Comparison of ENCODE assay signal across 8 mouse cellular contexts in genomic region chr3:96564633-96565032, GRCm38 (mm10). TPM values are rescaled to one million over a fixed set of nuclear protein-coding genes. Genes with fewer than 3 reads are reported as not detected.
DNase-seq lines count a peak whose midpoint lies in the region; ATAC-seq and TF ChIP-seq lines count a peak whose summit lies in the region.

No protein-coding gene starts in this region.

- peak overlapping the region; percentile 47; the same call in 1 of the 2 replicates for H3K27ac ChIP-seq in ES-E14 (ENCODE audit: insufficient read depth, low read depth, low read length, poor library complexity, severe bottlenecking)
- H3K27ac ChIP-seq in liver, embryonic 13.5 days = peak overlapping the region; percentile 66
- H3K27ac ChIP-seq in stomach, embryonic 14.5 days (ENCODE audit: low read length) = peak overlapping the region; percentile 72

- H3K9me3 ChIP-seq in ES-E14 (ENCODE audit: control insufficient read depth, insufficient read depth, low read depth, low read length) = no peaks in the 10 kb centered on the region
- H3K9me3 ChIP-seq in liver, embryonic 13.5 days (replicated peaks) = no peaks in the 10 kb centered on the region
- H3K9me3 ChIP-seq in stomach, embryonic 14.5 days (ENCODE audit: control insufficient read depth, low read depth, low read length) = no peaks in the 10 kb centered on the region

- peak overlapping the region; percentile 1; the same call in 1 of the 2 replicates for H3K9ac ChIP-seq in ES-E14 (ENCODE audit: insufficient read depth, low read depth, low read length, poor library complexity, severe bottlenecking)
- peak overlapping the region; percentile 40 for H3K9ac ChIP-seq in liver, embryonic 13.5 days
- H3K9ac ChIP-seq in stomach, embryonic 14.5 days (replicated peaks; ENCODE audit: low read depth, low read length) = no peak overlapping the region

- H3K4me1 ChIP-seq in ES-E14 (ENCODE audit: control insufficient read depth in 2 of 2, insufficient read depth in 2 of 2, low read length in 2 of 2, poor library complexity in 1 of 2) = peaks cover 12 to 25% of the 10 kb centered on the region in 2 experiments
- H3K4me1 ChIP-seq in liver, embryonic 13.5 days (replicated peaks) = peaks cover 72% of the 10 kb centered on the region
- peaks cover 37% of the 10 kb centered on the region for H3K4me1 ChIP-seq in stomach, embryonic 14.5 days (ENCODE audit: control insufficient read depth, insufficient read depth, low read length)

- 14% methylated on average over 7 of the region's 7 CpGs for WGBS in liver, embryonic 13.5 days (ENCODE audit: insufficient replicate concordance)
- WGBS in stomach, embryonic 14.5 days = 47% methylated on average over 7 of the region's 7 CpGs

- in situ Hi-C loops in ES-E14 (cut with MboI; ENCODE audit: low sequenced_read_pairs in 2 of 2, unreplicated experiment in 2 of 2) = no loop called here

- no peak overlapping the region for H3K4me3 ChIP-seq in ES-E14 (ENCODE audit: insufficient read depth in 1 of 2, low read depth in 1 of 2, low read length in 2 of 2, poor library complexity in 1 of 2, severe bottlenecking in 1 of 2)
- H3K4me3 ChIP-seq in liver, embryonic 13.5 days (replicated peaks) = no peak overlapping the region
- no peak overlapping the region for H3K4me3 ChIP-seq in stomach, embryonic 14.5 days (ENCODE audit: low read depth, low read length)

- H3K4me2 ChIP-seq in liver, embryonic 13.5 days = peak overlapping the region; percentile 40
- no peak overlapping the region for H3K4me2 ChIP-seq in stomach, embryonic 14.5 days (replicated peaks; ENCODE audit: low read depth, low read length)

- peak; percentile 56 for DNase-seq in adrenal gland, adult 2 months
- no peak for DNase-seq in adrenal gland, postnatal 25 days
- no peak for DNase-seq in ES-E14 (ENCODE audit: low read depth, low spot score)
- DNase-seq in liver, embryonic 13.5 days = no peak
- DNase-seq in embryo, embryonic 10.5 days (ENCODE audit: low spot score) = no peak
- no peak for DNase-seq in Muller cell, postnatal 12 days (ENCODE audit: inconsistent ontology term)

- no peaks in the 10 kb centered on the region for H3K27me3 ChIP-seq in liver, embryonic 13.5 days
- no peaks in the 10 kb centered on the region for H3K27me3 ChIP-seq in stomach, embryonic 14.5 days (ENCODE audit: control insufficient read depth, insufficient read depth, low read length)

- peaks cover 20% of the 10 kb centered on the region for H3K36me3 ChIP-seq in ES-E14 (ENCODE audit: control insufficient read depth, insufficient read depth, low read length, poor library complexity, severe bottlenecking)
- peaks cover 19% of the 10 kb centered on the region for H3K36me3 ChIP-seq in liver, embryonic 13.5 days
- peaks cover 18% of the 10 kb centered on the region for H3K36me3 ChIP-seq in stomach, embryonic 14.5 days (ENCODE audit: control insufficient read depth, insufficient read depth, low read length)

- peak; percentile 79 to 91 for ATAC-seq in hematopoietic stem cell, adult 5-6 weeks (replicated peaks in 1 of 2; ENCODE audit: insufficient read depth in 1 of 2, low FRiP score in 2 of 2, low TSS enrichment in 1 of 2, low read depth in 1 of 2, poor library complexity in 2 of 2, severe bottlenecking in 2 of 2)
- peak; percentile 55; the same call in 1 of the 2 replicates for ATAC-seq in liver, embryonic 13.5 days (ENCODE audit: low read depth)
- ATAC-seq in stomach, embryonic 14.5 days (ENCODE audit: insufficient number of reproducible peaks, insufficient read depth, low FRiP score, low read depth) = 0 out of 2 replicates have a peak, but pooled peaks have one; percentile 4

TF ChIP-seq in ES-E14, 5 proteins besides CTCF, POLR2A, EP300 and RAD21:
- TF ChIP-seq HCFC1 (IDR thresholded peaks at IDR 0.05; ENCODE audit: borderline replicate concordance, insufficient read depth, low read length) (no peak), ZNF384 (IDR thresholded peaks at IDR 0.05; ENCODE audit: low read depth, low read length) (no peak), CHD2 (IDR thresholded peaks at IDR 0.05; ENCODE audit: low read depth, low read length) (no peak), MAFK (IDR thresholded peaks at IDR 0.05; ENCODE audit: insufficient read depth, low read depth, low read length) (no peak), ZC3H11A (IDR thresholded peaks at IDR 0.05; ENCODE audit: borderline replicate concordance, low read depth, low read length) (no peak)

RNA-seq across cellular contexts. Expression of gene Txnip, which starts 6.9 kb away (rescaled TPM):
- total RNA-seq in adrenal gland, adult 2 months (2021) = 100 to 1,000 TPM; 421 to 430 TPM
- 390 and 481 TPM in 2 replicates for polyA plus RNA-seq in adrenal gland, adult 2 months (2012; rRNA removed)
- 421 and 586 TPM in 2 replicates for total RNA-seq in adrenal gland, postnatal 25 days (2021)
- total RNA-seq in ES-E14 (2012; rRNA removed) = 128 and 161 TPM in 2 replicates
- 332 and 487 TPM in 2 replicates for total RNA-seq in hematopoietic stem cell, adult 5-6 weeks (2017)
- 29.7 and 29.9 TPM in 2 replicates for polyA plus RNA-seq in liver, embryonic 13.5 days (2015; fragmentation: Nextera tagmentation; extraction: Ambion mirVana)
- 155 and 168 TPM in 2 replicates for polyA plus RNA-seq in stomach, embryonic 14.5 days (2014; fragmentation: Nextera tagmentation; extraction: Ambion mirVana)

RNA-seq across cellular contexts. Expression of gene Gm16253, which starts 12.2 kb away (rescaled TPM):
- not detected for total RNA-seq in adrenal gland, adult 2 months (2021)
- polyA plus RNA-seq in adrenal gland, adult 2 months (2012; rRNA removed) = not detected in 2 replicates
- not detected in 2 replicates for total RNA-seq in adrenal gland, postnatal 25 days (2021)
- total RNA-seq in ES-E14 (2012; rRNA removed) = 1.8 and 2.0 TPM in 2 replicates
- not detected in 2 replicates for total RNA-seq in hematopoietic stem cell, adult 5-6 weeks (2017)
- polyA plus RNA-seq in liver, embryonic 13.5 days (2015; fragmentation: Nextera tagmentation; extraction: Ambion mirVana) = 0.29 TPM in 1 of 2 replicates, not detected in the other
- 0.69 and 1.9 TPM in 2 replicates for polyA plus RNA-seq in stomach, embryonic 14.5 days (2014; fragmentation: Nextera tagmentation; extraction: Ambion mirVana)

RNA-seq across cellular contexts. Expression of gene Polr3gl, which starts 29.3 kb away (rescaled TPM):
- 10 to 100 TPM; 32.5 to 38.5 TPM for total RNA-seq in adrenal gland, adult 2 months (2021)
- polyA plus RNA-seq in adrenal gland, adult 2 months (2012; rRNA removed) = 19.9 and 21.4 TPM in 2 replicates
- total RNA-seq in adrenal gland, postnatal 25 days (2021) = 37.7 and 44.9 TPM in 2 replicates
- 5.7 and 8.1 TPM in 2 replicates for total RNA-seq in ES-E14 (2012; rRNA removed)
- 84.4 and 87.4 TPM in 2 replicates for total RNA-seq in hematopoietic stem cell, adult 5-6 weeks (2017)
- polyA plus RNA-seq in liver, embryonic 13.5 days (2015; fragmentation: Nextera tagmentation; extraction: Ambion mirVana) = 13.0 and 13.5 TPM in 2 replicates
- polyA plus RNA-seq in stomach, embryonic 14.5 days (2014; fragmentation: Nextera tagmentation; extraction: Ambion mirVana) = 21.5 and 29.5 TPM in 2 replicates

RNA-seq across cellular contexts. Expression of gene Ankrd34a, which starts 31.8 kb away (rescaled TPM):
- total RNA-seq in adrenal gland, adult 2 months (2021) = 1 to 10 TPM in 1 of 2 experiments, under 1 TPM in 1; 0.75 to 2.3 TPM
- 1.8 and 2.0 TPM in 2 replicates for polyA plus RNA-seq in adrenal gland, adult 2 months (2012; rRNA removed)
- total RNA-seq in adrenal gland, postnatal 25 days (2021) = 0.71 and 0.97 TPM in 2 replicates
- total RNA-seq in ES-E14 (2012; rRNA removed) = 0.67 and 1.1 TPM in 2 replicates
- not detected in 2 replicates for total RNA-seq in hematopoietic stem cell, adult 5-6 weeks (2017)
- polyA plus RNA-seq in liver, embryonic 13.5 days (2015; fragmentation: Nextera tagmentation; extraction: Ambion mirVana) = 0.12 and 0.14 TPM in 2 replicates
- 2.9 and 3.4 TPM in 2 replicates for polyA plus RNA-seq in stomach, embryonic 14.5 days (2014; fragmentation: Nextera tagmentation; extraction: Ambion mirVana)

RNA-seq across cellular contexts. Expression of gene Lix1l, which starts 36.3 kb away (rescaled TPM):
- total RNA-seq in adrenal gland, adult 2 months (2021) = 10 to 100 TPM; 31.2 to 46.4 TPM
- polyA plus RNA-seq in adrenal gland, adult 2 months (2012; rRNA removed) = 17.6 and 21.1 TPM in 2 replicates
- total RNA-seq in adrenal gland, postnatal 25 days (2021) = 32.9 and 50.0 TPM in 2 replicates
- total RNA-seq in ES-E14 (2012; rRNA removed) = 2.6 and 4.6 TPM in 2 replicates
- total RNA-seq in hematopoietic stem cell, adult 5-6 weeks (2017) = 5.9 and 8.3 TPM in 2 replicates
- polyA plus RNA-seq in liver, embryonic 13.5 days (2015; fragmentation: Nextera tagmentation; extraction: Ambion mirVana) = 0.73 and 0.87 TPM in 2 replicates
- polyA plus RNA-seq in stomach, embryonic 14.5 days (2014; fragmentation: Nextera tagmentation; extraction: Ambion mirVana) = 10.6 TPM in 2 replicates

Comparison
In these comparisons a context has a peak if more than half of its experiments do, and no peak if none do; other contexts are left out.
1. ATAC-seq: peak in every context shown above with its lines; median percentile 85 in hematopoietic stem cell, adult 5-6 weeks; 55 in liver, embryonic 13.5 days; 4 in stomach, embryonic 14.5 days.